Mouse (Mus musculus) gastrocnemius, adult 18-20 months (tissue): ENCODE measurements around the gene Olfr1511. TPM values are rescaled to one million over a fixed set of nuclear protein-coding genes. Genes with fewer than 3 reads are reported as not detected.
"Not testable (repeated sequence)": the region's sequence is repeated elsewhere in the genome, so short reads cannot be mapped to it uniquely, and the experiment has no call there.

Experiments used
- DNase-seq: peaks from one replicate; pipeline ENCODE4 v3.0.0; 2021; ENCODE audit warnings: low spot score
- long read RNA-seq, 2 experiments: library from polyadenylated mRNA; stranded (forward); transcript quantifications; one replicate each; pipeline ENCODE4 v2.0.0; 2021
- total RNA-seq, 2 experiments: library from RNA; stranded (reverse); gene quantifications; 2 replicates each; pipeline ENCODE4 v1.2.3; 2021

Gene Olfr1511
- total RNA-seq: not detected
- long read RNA-seq, experiment 1: 0 reads
- long read RNA-seq, experiment 2: 0 reads

GRCm38 (mm10) chr14:52397279-52397678, at the start of gene Olfr1511:
Gene Olfr1511, minus strand, starts transcription at chr14:52397379.
- DNase-seq: no peak

- DNase-seq: no peak
Measured at GRCm38 (mm10) chr14:52442690-52443089, 45.5 kb upstream of the Olfr1511 start, which contains the start of gene Olfr1509. Gene Olfr1509, plus strand, starts transcription at chr14:52442990.

GRCm38 (mm10) chr14:52427686-52428085, 30.5 kb upstream of the Olfr1511 start:
- DNase-seq: no peak

GRCm38 (mm10) chr14:52414273-52414672, 17.1 kb upstream of the Olfr1511 start, which contains the start of gene Olfr1510:
Gene Olfr1510, minus strand, starts transcription at chr14:52414373.
- DNase-seq: no peak

GRCm38 (mm10) chr14:52410142-52410919, 13.2 kb upstream of the Olfr1511 start:
- DNase-seq: not testable (repeated sequence)

- not testable (repeated sequence) for DNase-seq
Measured at GRCm38 (mm10) chr14:52390084-52390848, 6.9 kb downstream of the Olfr1511 start.

- DNase-seq: no peak
Measured at GRCm38 (mm10) chr14:52379068-52379467, 18.1 kb downstream of the Olfr1511 start, which contains the start of gene Olfr1512. Gene Olfr1512, minus strand, starts transcription at chr14:52379168.

GRCm38 (mm10) chr14:52368741-52369140, 28.4 kb downstream of the Olfr1511 start:
- no peak for DNase-seq

- DNase-seq: no peak
Measured at GRCm38 (mm10) chr14:52356308-52356707, 40.9 kb downstream of the Olfr1511 start, which contains the start of gene Olfr1513. Gene Olfr1513, minus strand, starts transcription at chr14:52356408.

Other genes with a start within 250 kb of the Olfr1511 start
- gene Supt16, start 200.0 kb downstream of the Olfr1511 start, total RNA-seq: 10 to 100 TPM; 13.0 to 14.2 TPM
- 10 to 100 TPM; 26.9 to 29.6 TPM for gene Chd8, start 139.6 kb downstream of the Olfr1511 start, total RNA-seq
- gene Tox4, start 118.2 kb downstream of the Olfr1511 start, total RNA-seq: 10 to 100 TPM; 48.6 to 51.3 TPM
- 1 to 10 TPM; 2.3 TPM for gene Rab2b, start 117.8 kb downstream of the Olfr1511 start, total RNA-seq
- gene Mettl3, start 92.3 kb downstream of the Olfr1511 start, total RNA-seq: 10 to 100 TPM; 16.6 to 17.1 TPM
- gene Sall2, start 68.6 kb downstream of the Olfr1511 start, total RNA-seq: under 1 TPM; 0.39 to 0.57 TPM
- not detected for gene Olfr1513, start 41.0 kb downstream of the Olfr1511 start, total RNA-seq
- not detected for gene Olfr1512, start 18.2 kb downstream of the Olfr1511 start, total RNA-seq
- not detected for gene Olfr1510, start 17.0 kb upstream of the Olfr1511 start, total RNA-seq
- not detected for gene Olfr1509, start 45.6 kb upstream of the Olfr1511 start, total RNA-seq
- not detected for gene Olfr1508, start 70.1 kb upstream of the Olfr1511 start, total RNA-seq
- gene Olfr1507, start 98.4 kb upstream of the Olfr1511 start, total RNA-seq: not detected